Mouse (Mus musculus) thymus, postnatal 25 days (tissue): ENCODE data around the gene Gal3st2.
"Not testable (repeated sequence)": the region's sequence is repeated elsewhere in the genome, so short reads cannot be mapped to it uniquely, and the experiment has no call there.

ENCODE experiments used
- DNase-seq: peaks from one replicate; pipeline ENCODE4 v3.0.0; 2022

The Gal3st2 gene

GRCm38 (mm10) chr1:93871594-93872105 is 10.5 kb downstream of the Gal3st2 start:
- DNase-seq, result not testable (repeated sequence)

GRCm38 (mm10) chr1:93874405-93874804 is 13.3 kb downstream of the Gal3st2 start:
- DNase-seq, result not testable (repeated sequence)

- DNase-seq, result not testable (repeated sequence)
These were observed 20.7 kb downstream of the Gal3st2 start for GRCm38 (mm10) chr1:93881778-93882177.

- DNase-seq, result not testable (repeated sequence)
These were observed 29.8 kb downstream of the Gal3st2 start for GRCm38 (mm10) chr1:93890936-93891335.

- DNase-seq, result not testable (repeated sequence)
These were observed 36.3 kb downstream of the Gal3st2 start for GRCm38 (mm10) chr1:93897395-93897794.

GRCm38 (mm10) chr1:93901291-93901690 is 40.2 kb downstream of the Gal3st2 start:
- DNase-seq, result not testable (repeated sequence)

GRCm38 (mm10) chr1:93906690-93907089 is 45.6 kb downstream of the Gal3st2 start:
- not testable (repeated sequence) for DNase-seq

GRCm38 (mm10) chr1:93908977-93909586 is 48.0 kb downstream of the Gal3st2 start:
- not testable (repeated sequence) for DNase-seq

GRCm38 (mm10) chr1:93911877-93912276 is 50.8 kb downstream of the Gal3st2 start:
- DNase-seq, result not testable (repeated sequence)

GRCm38 (mm10) chr1:93917160-93917559 is 56.1 kb downstream of the Gal3st2 start:
- DNase-seq, result not testable (repeated sequence)

- not testable (repeated sequence) for DNase-seq
These were observed 56.9 kb downstream of the Gal3st2 start, which contains the start of gene Gal3st2b for GRCm38 (mm10) chr1:93918011-93918410. Gal3st2b (plus strand) TSS chr1:93918311.

- DNase-seq, result not testable (repeated sequence)
These were observed 57.7 kb downstream of the Gal3st2 start for GRCm38 (mm10) chr1:93918775-93919174.

- DNase-seq, result not testable (repeated sequence)
These were observed 58.2 kb downstream of the Gal3st2 start for GRCm38 (mm10) chr1:93919321-93919720.

- not testable (repeated sequence) for DNase-seq
These were observed 61.5 kb downstream of the Gal3st2 start for GRCm38 (mm10) chr1:93922609-93923008.

GRCm38 (mm10) chr1:93923098-93923497 is 62.0 kb downstream of the Gal3st2 start:
- DNase-seq, result not testable (repeated sequence)
